Mouse (Mus musculus): ENCODE data around the gene Slc35f5.

DNA sequence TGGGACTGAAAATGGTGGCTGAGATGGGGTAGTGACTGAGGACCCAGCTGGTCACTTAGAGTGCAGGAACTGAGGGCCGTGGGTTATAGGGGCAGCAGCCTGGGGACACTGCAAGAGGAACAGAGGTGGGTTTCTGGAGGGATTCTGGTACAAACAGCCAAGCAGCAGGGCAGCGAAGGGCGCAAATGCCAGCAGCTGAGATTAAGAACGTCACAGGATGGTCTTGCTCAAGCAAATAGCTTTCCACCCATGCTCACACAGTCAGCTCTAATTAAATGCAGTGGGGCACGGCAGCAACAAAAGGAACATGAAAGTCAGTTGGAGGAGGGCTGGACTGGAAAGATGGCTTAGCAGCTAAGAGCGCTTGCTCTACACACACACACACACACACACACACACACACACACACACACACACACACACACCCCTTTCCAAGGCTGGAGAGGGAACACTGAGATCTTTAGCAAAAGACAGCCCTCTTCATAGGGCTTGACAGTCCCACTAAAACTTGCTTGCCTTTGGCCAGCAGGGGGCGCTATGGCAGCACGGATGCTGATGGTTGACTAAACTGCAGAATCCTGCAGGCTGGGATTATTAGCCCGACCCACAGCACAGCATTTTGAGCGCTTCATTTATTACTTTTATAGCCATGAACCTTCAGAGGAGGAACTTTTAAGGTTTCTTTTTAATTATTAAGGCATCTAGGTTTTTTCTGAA is 46.9 kb downstream of the Slc35f5 start:
- no peak for TF ChIP-seq ETS1 (conservative IDR thresholded peaks at IDR 0.05; ENCODE audit: low read depth, low read length)
- TF ChIP-seq POLR2A (IDR thresholded peaks at IDR 0.05; ENCODE audit: low read depth, low read length): no peak
- no peak for TF ChIP-seq MEF2A (IDR thresholded peaks at IDR 0.05; ENCODE audit: borderline replicate concordance, low read depth, low read length)
- TF ChIP-seq ZC3H11A (IDR thresholded peaks at IDR 0.05; ENCODE audit: low read depth, low read length): peak; percentile 51
